Mouse (Mus musculus) G1E-ER4 (cell line): Measurements from ENCODE around the gene Dpp6. TPM values are rescaled to one million over a fixed set of nuclear protein-coding genes. Genes with fewer than 3 reads are reported as not detected.

Experiments used
- GATA1 ChIP-seq: IDR thresholded peaks from one replicate; pipeline ENCODE4 v1.8.0; 2012; ENCODE audit warnings: low read length, inconsistent platforms
- polyA plus RNA-seq: library from polyadenylated mRNA; stranded (reverse); fragments of >175 nt; gene quantifications from 2 replicates; pipeline ENCODE4 v1.2.3, GENCODE M21; 2012

The Dpp6 gene
- polyA plus RNA-seq, 1 experiment = not detected

- TF ChIP-seq GATA1 = no peak
Measured at GRCm38 (mm10) chr5:27319731-27320130, 502.7 kb downstream of the Dpp6 start.

- no peak for TF ChIP-seq GATA1
Measured at GRCm38 (mm10) chr5:27322895-27323792, 506.1 kb downstream of the Dpp6 start.

- TF ChIP-seq GATA1 = no peak
Measured at GRCm38 (mm10) chr5:27324346-27324928, 507.4 kb downstream of the Dpp6 start.

GRCm38 (mm10) chr5:27336698-27337097, 519.7 kb downstream of the Dpp6 start:
- TF ChIP-seq GATA1 = no peak

DNA sequence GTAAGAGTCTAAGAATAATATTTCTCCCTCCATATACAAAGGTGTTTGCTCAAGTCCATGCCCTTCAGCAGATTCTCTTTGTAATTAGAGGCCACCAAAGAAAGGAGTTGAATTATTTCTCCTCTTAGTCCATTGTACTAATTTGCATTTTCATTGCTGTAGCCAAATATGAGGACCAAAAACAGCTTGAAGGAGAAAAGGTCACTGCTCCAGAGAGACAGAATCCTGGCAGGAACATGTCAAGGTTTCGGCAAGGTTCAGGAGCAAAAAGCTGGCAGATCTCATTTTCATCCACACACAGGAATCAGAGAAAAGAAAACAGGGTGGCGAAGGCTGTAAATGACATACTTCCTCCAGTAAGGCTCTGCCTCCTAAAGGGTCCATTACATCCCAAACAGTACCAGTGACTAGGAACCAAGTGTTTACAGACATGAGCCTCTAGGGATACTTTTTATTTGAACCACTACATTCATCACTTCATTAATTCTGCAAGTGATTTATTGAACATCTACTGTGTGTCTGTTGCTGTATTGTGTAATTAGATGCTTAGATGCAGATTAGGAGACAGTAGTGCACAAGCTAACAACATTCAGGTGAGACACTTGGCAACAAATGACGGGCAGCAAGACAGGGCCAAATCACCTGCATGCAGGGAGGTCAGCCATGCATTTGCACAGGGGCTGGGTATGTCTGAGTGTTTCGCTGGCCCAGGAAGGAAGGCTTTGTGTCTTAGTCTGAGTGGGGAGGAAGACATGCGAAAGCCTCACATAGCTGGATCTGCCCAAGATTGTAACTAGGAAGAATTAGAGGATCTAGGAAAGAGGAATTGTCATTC, 522.4 kb downstream of the Dpp6 start:
- TF ChIP-seq GATA1 = no peak

DNA sequence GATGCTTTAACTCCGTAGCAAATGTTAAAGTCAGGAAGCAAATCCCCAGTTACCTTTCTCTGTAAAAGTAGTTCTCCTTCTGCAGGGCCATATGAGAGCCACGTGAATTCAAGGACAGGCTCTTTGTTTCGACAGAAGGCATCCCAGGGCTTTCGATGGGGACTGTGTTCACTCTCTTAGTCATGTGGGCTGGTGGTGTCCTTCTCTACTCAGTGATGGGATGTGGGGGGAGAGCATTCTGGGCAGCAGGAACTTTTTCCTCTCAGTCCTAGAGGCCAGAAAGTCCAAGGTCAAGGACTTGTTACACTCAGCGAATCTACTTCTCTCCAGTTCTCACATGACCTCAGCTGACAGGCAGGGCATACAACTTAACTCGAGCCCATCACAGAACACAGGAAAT, 525.3 kb downstream of the Dpp6 start:
- TF ChIP-seq GATA1 = no peak

DNA sequence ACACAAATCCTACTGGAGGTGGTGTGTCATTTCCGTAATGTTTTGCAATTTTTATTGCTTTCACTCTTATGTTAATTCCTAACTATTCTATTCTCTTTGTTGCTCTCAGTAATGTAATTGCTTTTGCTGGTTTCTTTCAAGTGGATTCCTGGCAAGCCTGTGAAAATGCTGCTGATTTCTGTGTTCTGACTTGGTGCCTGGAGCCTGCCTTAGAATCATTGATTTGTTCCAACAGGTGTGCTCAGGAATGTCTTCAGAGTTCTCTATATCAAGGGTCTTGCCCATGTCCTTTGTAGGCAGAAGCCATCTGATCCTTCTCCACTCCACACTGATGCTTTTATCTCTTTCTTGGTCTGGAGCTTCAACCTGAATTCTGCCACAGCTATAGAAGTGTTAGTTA, 526.6 kb downstream of the Dpp6 start:
- no peak for TF ChIP-seq GATA1

DNA sequence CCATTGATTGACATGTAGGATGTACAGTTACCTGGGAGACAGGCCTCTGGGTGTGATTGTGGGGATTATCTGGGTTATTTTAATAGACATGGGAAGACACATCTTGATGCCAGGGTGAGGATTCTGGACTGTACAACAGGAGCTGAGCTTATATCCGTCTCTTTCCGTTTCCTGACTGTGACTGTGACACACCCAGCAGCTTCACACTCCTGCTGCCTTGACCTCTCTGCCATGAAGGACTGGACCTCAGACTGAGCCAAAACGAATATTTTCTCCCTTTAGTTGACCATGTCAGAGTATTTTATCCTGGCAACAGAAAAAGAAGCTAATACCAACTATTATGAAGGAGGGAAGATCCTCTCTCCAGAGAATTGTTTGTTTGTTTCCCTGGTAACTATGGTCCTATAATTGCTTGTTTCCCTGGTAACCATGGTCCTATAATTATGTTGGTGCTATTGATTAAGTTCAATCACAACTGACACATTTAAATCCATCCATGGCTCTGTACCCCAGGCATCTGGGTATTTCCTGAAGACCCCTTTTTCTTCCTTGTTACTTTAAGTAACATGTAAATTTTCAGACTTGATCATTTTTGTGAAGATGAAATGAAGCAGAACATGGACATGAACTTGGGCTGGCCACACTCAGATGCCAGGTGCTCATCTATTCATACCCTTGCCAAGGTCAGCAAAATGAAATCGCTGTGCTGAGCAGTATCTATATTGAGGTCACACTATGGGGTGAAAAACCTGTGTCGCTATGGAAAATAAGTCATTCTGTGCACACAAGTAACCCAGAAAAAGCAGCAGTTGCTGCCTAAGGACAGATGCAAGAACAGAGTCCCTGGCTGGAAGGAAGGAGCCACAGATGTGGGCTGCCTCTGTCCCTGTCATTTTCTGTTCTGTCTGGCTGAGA, 531.4 kb downstream of the Dpp6 start:
- no peak for TF ChIP-seq GATA1

- no peak for TF ChIP-seq GATA1
Measured at GRCm38 (mm10) chr5:27357630-27358029, 540.6 kb downstream of the Dpp6 start.

GRCm38 (mm10) chr5:27365946-27366345, 548.9 kb downstream of the Dpp6 start:
- TF ChIP-seq GATA1 = no peak

DNA sequence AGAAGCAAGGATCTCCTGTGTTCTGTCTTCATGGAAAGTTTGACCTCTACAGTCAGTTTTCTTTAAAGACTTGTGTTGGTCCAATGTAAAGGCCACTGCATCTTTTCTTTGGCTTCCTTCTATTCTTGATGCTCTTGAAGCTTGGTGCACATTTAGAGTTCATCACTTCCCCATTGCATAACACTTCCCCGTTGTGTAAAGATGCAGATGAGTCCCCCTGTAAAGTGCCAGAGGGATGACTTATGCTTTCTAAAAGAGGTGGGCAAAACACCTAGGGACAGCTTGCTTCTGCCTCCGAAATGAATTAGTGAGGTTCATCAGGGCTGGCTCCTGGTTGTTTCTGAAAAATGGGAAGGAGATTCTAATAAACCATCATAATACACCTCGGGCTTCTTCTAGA, 553.8 kb downstream of the Dpp6 start:
- TF ChIP-seq GATA1 = no peak

- TF ChIP-seq GATA1 = no peak
Measured at GRCm38 (mm10) chr5:27373931-27374330, 556.9 kb downstream of the Dpp6 start.

DNA sequence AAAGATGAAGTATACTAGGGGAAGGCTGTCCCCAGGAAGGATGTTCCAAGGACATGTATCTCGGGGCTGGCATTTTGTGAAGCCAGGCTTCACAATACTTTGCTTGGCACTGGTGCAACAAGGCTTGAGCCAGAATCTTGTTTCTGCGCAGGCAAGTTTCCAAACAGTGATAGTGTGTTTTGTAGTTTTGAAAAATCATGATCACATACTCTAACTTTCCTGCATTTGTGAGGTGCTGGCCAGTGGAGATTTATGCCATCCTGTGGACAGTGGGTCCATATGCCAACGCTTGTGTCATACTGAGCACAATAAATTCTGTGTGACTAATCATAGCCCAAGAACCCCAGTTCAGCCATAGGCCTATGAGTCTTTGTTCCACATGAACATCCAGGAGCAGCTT, 558.8 kb downstream of the Dpp6 start:
- TF ChIP-seq GATA1 = no peak

DNA sequence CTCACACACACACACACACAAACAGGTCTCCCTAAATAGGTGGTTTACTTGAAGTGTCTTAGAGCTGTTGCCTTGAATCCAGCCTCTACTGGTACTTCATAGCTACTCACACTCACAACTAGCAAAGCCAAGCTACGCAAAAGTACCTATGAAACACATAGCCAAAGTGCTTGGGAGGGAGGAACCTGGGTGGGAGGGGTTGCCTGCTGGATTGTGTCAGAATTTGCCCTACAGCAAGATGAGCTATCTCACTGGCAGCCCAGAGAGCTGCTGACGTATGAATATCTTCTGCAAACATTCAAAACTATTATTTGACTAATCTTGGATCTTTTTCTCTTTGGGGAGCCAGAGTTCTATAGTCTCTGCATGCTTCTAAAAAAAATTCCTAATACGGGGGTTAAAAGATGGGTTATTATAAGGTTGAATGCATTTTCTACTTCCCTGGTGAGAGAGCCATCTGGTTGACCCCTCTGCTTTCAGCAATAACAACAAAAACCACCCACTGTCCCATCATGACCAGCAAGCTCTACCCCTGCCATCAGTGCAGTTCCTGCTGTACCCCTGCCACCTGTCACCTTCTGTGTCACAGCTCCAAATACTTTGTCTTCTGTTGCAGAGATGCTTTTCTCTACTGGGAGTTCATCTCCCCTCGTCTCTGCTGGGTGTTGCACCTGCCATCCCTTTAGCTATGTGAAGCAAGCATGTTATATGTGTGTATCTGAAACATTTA, 563.8 kb downstream of the Dpp6 start:
- no peak for TF ChIP-seq GATA1
